10 mouse cellular contexts compared by ENCODE assay signal in the genomic region with DNA sequence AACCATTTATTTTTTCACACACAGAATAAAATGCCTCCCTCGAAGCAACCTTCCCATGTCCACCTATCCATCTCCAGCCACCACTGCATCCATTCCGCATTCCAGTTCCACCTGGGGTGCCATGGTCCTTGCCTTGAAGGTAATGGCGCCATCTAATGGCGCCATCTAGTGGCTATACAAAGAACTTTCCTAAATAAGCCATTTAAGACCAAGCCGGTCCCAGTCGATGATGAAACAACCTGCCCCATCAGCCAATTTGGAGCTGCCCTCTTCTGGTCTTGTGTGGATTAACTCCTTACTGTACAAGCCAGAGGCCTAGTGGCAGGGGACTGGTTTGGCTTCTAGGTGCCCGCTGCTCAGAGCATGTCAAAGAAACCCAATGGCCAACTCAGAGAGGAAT. TPM values are rescaled to one million over a fixed set of nuclear protein-coding genes. Genes with fewer than 3 reads are reported as not detected.
DNase-seq lines count a peak whose midpoint lies in the region; ATAC-seq and TF ChIP-seq lines count a peak whose summit lies in the region.
"Had no signal": no experiment of that assay in that cellular context is flagged by ENCODE, and none has a peak within 500 bp of the region (broad histone marks: within the 10 kb centered on the region; RNA-seq: fewer than 3 reads in every experiment).

No protein-coding gene starts in this region.

- H3K4me3 ChIP-seq in intestine, postnatal 0 days (ENCODE audit: low read depth, low read length), result no peak overlapping the region
- no peak overlapping the region for H3K4me3 ChIP-seq in intestine, embryonic 16.5 days (ENCODE audit: low read length)
- H3K4me3 ChIP-seq in E14TG2a.4 (replicated peaks; ENCODE audit: low read length), result no peak overlapping the region
- H3K4me3 ChIP-seq: hindbrain, embryonic 15.5 days had no signal

- H3K9ac ChIP-seq in intestine, postnatal 0 days (ENCODE audit: low read depth, low read length), result no peak overlapping the region
- no peak overlapping the region for H3K9ac ChIP-seq in intestine, embryonic 16.5 days (ENCODE audit: low read depth, low read length)
- H3K9ac ChIP-seq: hindbrain, embryonic 15.5 days had no signal

- no peak for ATAC-seq in intestine, postnatal 0 days
- no peak for ATAC-seq in intestine, embryonic 16.5 days

- peak; percentile 73 for TF ChIP-seq CTCF in intestine, postnatal 0 days (IDR thresholded peaks at IDR 0.05; ENCODE audit: low read depth)
- peak; percentile 83 for TF ChIP-seq CTCF in E14TG2a.4 (conservative IDR thresholded peaks at IDR 0.05; ENCODE audit: low read length)

- DNase-seq in brain, adult 2 months (ENCODE audit: low read depth, low spot score), result peak; percentile 33
- DNase-seq in hindlimb bud, embryonic 11.5 days (ENCODE audit: extremely low spot score, low read depth, low spot score), result peak; percentile 0
- DNase-seq in urinary bladder, postnatal 14 days (ENCODE audit: low spot score), result no peak
- DNase-seq in gastrocnemius, postnatal 4 days (ENCODE audit: low spot score in 2 of 2), result no peak
- no peak for DNase-seq in left cerebral cortex, adult 8-10 months (ENCODE audit: low spot score in 2 of 2)

- no peaks in the 10 kb centered on the region for H3K36me3 ChIP-seq in intestine, postnatal 0 days (ENCODE audit: control insufficient read depth, insufficient read depth)
- no peaks in the 10 kb centered on the region for H3K36me3 ChIP-seq in intestine, embryonic 16.5 days (ENCODE audit: control insufficient read depth, insufficient read depth, low read length)
- no peaks in the 10 kb centered on the region for H3K36me3 ChIP-seq in E14TG2a.4 (ENCODE audit: insufficient read depth, low read length)
- H3K36me3 ChIP-seq: hindbrain, embryonic 15.5 days had no signal

- H3K27me3 ChIP-seq in intestine, postnatal 0 days (replicated peaks; ENCODE audit: control insufficient read depth, insufficient read depth, low read length), result no peaks in the 10 kb centered on the region
- no peaks in the 10 kb centered on the region for H3K27me3 ChIP-seq in intestine, embryonic 16.5 days (replicated peaks; ENCODE audit: control insufficient read depth, insufficient read depth, low read length)
- H3K27me3 ChIP-seq in E14TG2a.4 (ENCODE audit: insufficient read depth, low read length), result no peaks in the 10 kb centered on the region
- H3K27me3 ChIP-seq: hindbrain, embryonic 15.5 days had no signal

- no peaks in the 10 kb centered on the region for H3K4me1 ChIP-seq in intestine, postnatal 0 days (replicated peaks; ENCODE audit: control insufficient read depth, insufficient read depth, low read length)
- H3K4me1 ChIP-seq in intestine, embryonic 16.5 days (ENCODE audit: control insufficient read depth, insufficient read depth, low read length), result no peaks in the 10 kb centered on the region
- H3K4me1 ChIP-seq in E14TG2a.4 (replicated peaks; ENCODE audit: low read depth, low read length), result no peaks in the 10 kb centered on the region
- H3K4me1 ChIP-seq: hindbrain, embryonic 15.5 days had no signal

- WGBS in intestine, postnatal 0 days, result 21% methylated on average over 7 of the region's 7 CpGs
- 25% methylated on average over 7 of the region's 7 CpGs for WGBS in intestine, embryonic 16.5 days

- no peak overlapping the region for H3K27ac ChIP-seq in intestine, postnatal 0 days (ENCODE audit: low read depth, low read length)
- H3K27ac ChIP-seq in intestine, embryonic 16.5 days (ENCODE audit: low read length), result no peak overlapping the region
- H3K27ac ChIP-seq: hindbrain, embryonic 15.5 days; macrophage had no signal

- H3K4me2 ChIP-seq in intestine, postnatal 0 days (replicated peaks; ENCODE audit: low read depth), result no peak overlapping the region
- no peak overlapping the region for H3K4me2 ChIP-seq in intestine, embryonic 16.5 days (ENCODE audit: low read depth, low read length)
- H3K4me2 ChIP-seq: hindbrain, embryonic 15.5 days had no signal

- H3K9me3 ChIP-seq in intestine, postnatal 0 days (ENCODE audit: control insufficient read depth), result no peaks in the 10 kb centered on the region
- no peaks in the 10 kb centered on the region for H3K9me3 ChIP-seq in intestine, embryonic 16.5 days (ENCODE audit: control insufficient read depth, low read length)
- no peaks in the 10 kb centered on the region for H3K9me3 ChIP-seq in E14TG2a.4 (ENCODE audit: low read length)
- H3K9me3 ChIP-seq: hindbrain, embryonic 15.5 days had no signal

RNA-seq across cellular contexts. Expression of gene Gabra5, which starts 28.7 kb away (rescaled TPM):
- polyA plus RNA-seq in intestine, postnatal 0 days (2015; fragmentation: Nextera tagmentation; extraction: Ambion mirVana), result 0.13 and 0.14 TPM in 2 replicates
- 0.10 and 0.26 TPM in 2 replicates for polyA plus RNA-seq in intestine, embryonic 16.5 days (2015; fragmentation: Nextera tagmentation; extraction: Ambion mirVana)
- not detected for total RNA-seq in gastrocnemius, postnatal 4 days (2021)
- total RNA-seq in left cerebral cortex, adult 8-10 months (2022), result 10 to 100 TPM; 41.6 to 50.5 (median 47.5) TPM
- polyA plus RNA-seq: macrophage had no signal

Comparison
In these comparisons a context has a peak if more than half of its experiments do, and no peak if none do; other contexts are left out.
1. DNase-seq: peak in brain, adult 2 months (single experiment) and hindlimb bud, embryonic 11.5 days (single experiment); none in urinary bladder, postnatal 14 days (single experiment), gastrocnemius, postnatal 4 days (0 of 2) and left cerebral cortex, adult 8-10 months (0 of 2).
2. RNA of gene Gabra5, which starts 28.7 kb away (total RNA-seq): 41.6 to 50.5 TPM in left cerebral cortex, adult 8-10 months; not detected in gastrocnemius, postnatal 4 days; every median in the first group is over 10 times any median in the second.